Mouse (Mus musculus) kidney, embryonic 16.5 days (tissue): ENCODE measurements around the gene Zfp626. TPM values are rescaled to one million over a fixed set of nuclear protein-coding genes. Genes with fewer than 3 reads are reported as not detected.
A peak's percentile ranks its signal among the peaks of the same experiment; 100 is the strongest.
"Not testable (repeated sequence)": the region's sequence is repeated elsewhere in the genome, so short reads cannot be mapped to it uniquely, and the experiment has no call there.

ENCODE experiments used
- ATAC-seq: fragments of 200-750 bp; cut with Nextera tagmentation; 2 replicates; pipeline ENCODE4 v1.8.0; 2017; ENCODE audit warnings: moderate TSS enrichment; ENCODE audit not compliant: low FRiP score, low TSS enrichment
- H3K27ac ChIP-seq: fragments of 300-500 bp; sonication (generic); 2 replicates; pipeline ENCODE4 v1.5.1; 2014; ENCODE audit warnings: low read length
- H3K27me3 ChIP-seq: fragments of 300-500 bp; sonication (generic); 2 replicates; pipeline ENCODE4 v1.6.1; 2014; ENCODE audit warnings: low read length, control low read depth, mixed read lengths; ENCODE audit not compliant: insufficient read depth
- H3K36me3 ChIP-seq: fragments of 300-500 bp; sonication (generic); 2 replicates; pipeline ENCODE4 v1.6.1; 2014; ENCODE audit warnings: low read length, control low read depth, mixed read lengths; ENCODE audit not compliant: insufficient read depth
- H3K4me1 ChIP-seq: fragments of 300-500 bp; sonication (generic); 2 replicates; pipeline ENCODE4 v1.6.1; 2014; ENCODE audit warnings: low read length, control low read depth, mixed read lengths; ENCODE audit not compliant: insufficient read depth
- H3K4me2 ChIP-seq: fragments of 300-500 bp; sonication (generic); replicated peaks from 2 replicates; pipeline ENCODE4 v1.6.1; 2014; ENCODE audit warnings: low read depth, low read length
- H3K4me3 ChIP-seq: fragments of 300-500 bp; sonication (generic); 2 replicates; pipeline ENCODE4 v1.5.1; 2014; ENCODE audit warnings: mild to moderate bottlenecking, low read length
- H3K9ac ChIP-seq: fragments of 300-500 bp; sonication (generic); replicated peaks from 2 replicates; pipeline ENCODE4 v1.6.1; 2014; ENCODE audit warnings: low read length
- H3K9me3 ChIP-seq: fragments of 300-500 bp; sonication (generic); 2 replicates; pipeline ENCODE4 v1.6.1; 2016; ENCODE audit warnings: low read length, control low read depth
- whole genome bisulfite sequencing: fragments of 180-500 bp; shearing (Covaris S2); extraction: QIAGEN DNeasy Blood & Tissue Kit; methylation state at CpG from one replicate; pipeline ENCODE4 v1.1.7; 2014; 5-methylcytosine and 5-hydroxymethylcytosine counted together
- polyA plus RNA-seq: library from polyadenylated mRNA; unstranded; fragments of >200 nt; fragmentation: Nextera tagmentation; extraction: Ambion mirVana; gene quantifications from 2 replicates; pipeline ENCODE4 v1.2.1, GENCODE M21; 2015

Zfp626 gene
- polyA plus RNA-seq, 1 experiment from 2014 or later, result 1.8 TPM

DNA sequence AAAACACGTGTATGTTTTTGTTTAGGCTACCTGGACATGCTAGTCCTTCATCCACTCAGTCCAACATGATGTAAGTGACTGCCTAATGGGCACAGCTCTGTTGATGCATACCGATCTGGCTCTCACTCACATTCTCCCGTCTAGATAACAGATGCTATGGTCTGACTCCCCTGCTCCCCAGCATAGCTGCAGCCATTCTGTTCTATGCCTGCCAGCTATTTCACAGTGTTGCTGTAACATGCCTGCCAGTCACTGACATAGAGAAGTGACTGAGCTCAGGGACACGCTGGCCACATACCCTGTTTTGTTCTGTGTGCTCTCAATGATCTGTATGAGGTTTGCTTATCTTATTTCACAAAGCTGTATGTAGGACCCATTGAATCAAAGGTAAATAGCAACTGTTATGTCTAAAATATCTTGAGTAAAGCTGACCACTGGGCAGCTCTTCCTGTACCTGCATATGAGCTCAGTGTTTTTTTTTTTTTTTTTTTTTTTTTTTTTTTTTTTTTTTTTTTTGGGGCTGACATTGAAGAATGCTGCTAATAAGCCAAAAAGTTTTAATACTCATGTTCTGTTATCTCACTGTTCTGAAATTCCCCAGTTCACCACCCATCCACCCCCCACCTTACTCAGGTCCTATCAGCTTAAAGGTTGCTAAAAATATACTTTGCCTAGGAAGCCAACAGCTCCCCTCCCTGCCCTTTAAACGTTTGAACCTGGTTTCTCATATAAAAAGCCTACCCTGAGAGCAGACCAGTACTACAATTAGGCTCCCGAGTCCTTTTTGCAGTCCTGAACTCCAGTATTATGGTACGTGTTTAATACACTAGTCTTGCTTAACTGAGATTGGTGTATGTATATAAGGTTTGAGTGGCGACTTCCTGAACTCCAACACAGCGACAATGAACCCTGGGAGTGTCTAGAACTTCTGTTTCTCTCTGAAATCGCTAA is 52.6 kb downstream of the Zfp626 start:
- H3K36me3 ChIP-seq, result peaks cover 10% of the 10 kb centered on the region; the same call in 1 of the 2 replicates
- H3K4me3 ChIP-seq, result peak overlapping the region; percentile 70
- H3K27me3 ChIP-seq, result no peaks in the 10 kb centered on the region
- H3K4me1 ChIP-seq, result peaks cover 6% of the 10 kb centered on the region; the same call in 1 of the 2 replicates
- peak overlapping the region; percentile 76 for H3K9ac ChIP-seq
- H3K4me2 ChIP-seq, result peak overlapping the region; percentile 58
- ATAC-seq, result peak; percentile 18
- 28% methylated on average over 10 of the region's 10 CpGs for WGBS
- no peaks in the 10 kb centered on the region for H3K9me3 ChIP-seq
- peak overlapping the region; percentile 83 for H3K27ac ChIP-seq

GRCm38 (mm10) chr7:27860396-27861235 is 53.6 kb downstream of the Zfp626 start:
- Histone ChIP-seq H3K4me1 (peaks cover 6% of the 10 kb centered on the region; the same call in 1 of the 2 replicates), H3K9ac (peak overlapping the region; percentile 76), H3K4me3 (peak overlapping the region; percentile 70), H3K36me3 (peaks cover 17% of the 10 kb centered on the region; the same call in 1 of the 2 replicates), H3K4me2 (peak overlapping the region; percentile 58), H3K27me3 (no peaks in the 10 kb centered on the region), H3K9me3 (no peaks in the 10 kb centered on the region), H3K27ac (peak overlapping the region; percentile 83)
- peak; percentile 95 for ATAC-seq
- 0% methylated on average over 22 of the region's 22 CpGs for WGBS

DNA sequence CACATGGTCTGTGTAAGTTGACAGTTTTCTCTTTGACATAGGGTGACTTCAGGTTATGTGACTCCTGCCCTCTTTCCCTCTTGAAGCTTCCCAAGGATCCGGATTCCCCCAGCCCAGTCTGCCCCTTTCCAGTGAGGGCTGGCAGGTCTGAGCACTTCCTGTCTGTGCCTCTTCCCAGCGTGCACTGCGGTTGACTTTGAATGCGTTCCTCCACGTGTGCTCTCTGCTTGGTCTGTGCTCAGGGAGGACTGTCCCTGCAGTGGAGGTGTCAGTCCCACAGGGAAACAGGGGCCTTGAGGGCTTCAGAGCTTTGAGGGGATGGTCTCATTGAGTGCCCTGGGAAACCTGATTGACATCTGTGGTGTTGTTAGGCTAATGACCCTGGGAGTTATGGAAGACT is 55.6 kb downstream of the Zfp626 start:
- 79% methylated on average over 5 of the region's 5 CpGs for WGBS
- not testable (repeated sequence) for H3K27me3 ChIP-seq, H3K27ac ChIP-seq, H3K9me3 ChIP-seq, H3K4me1 ChIP-seq, H3K9ac ChIP-seq, H3K4me2 ChIP-seq, H3K4me3 ChIP-seq, ATAC-seq
- H3K36me3 ChIP-seq, result peaks cover 30% of the 10 kb centered on the region

Other genes starting within 250 kb of the Zfp626 start
- gene Akt2, start 215.6 kb upstream of the Zfp626 start, polyA plus RNA-seq, result 110 and 112 TPM in 2 replicates
- gene Ttc9b, start 153.3 kb upstream of the Zfp626 start, polyA plus RNA-seq, result 0.11 and 0.41 TPM in 2 replicates
- 4.6 and 7.1 TPM in 2 replicates for gene Map3k10, start 132.6 kb upstream of the Zfp626 start, polyA plus RNA-seq
- gene Zfp607b, start 117.9 kb upstream of the Zfp626 start, polyA plus RNA-seq, result 4.0 and 5.4 TPM in 2 replicates
- 36.8 and 45.6 TPM in 2 replicates for gene Zfp60, start 75.8 kb upstream of the Zfp626 start, polyA plus RNA-seq
- gene Zfp59, start 31.4 kb downstream of the Zfp626 start, polyA plus RNA-seq, result 9.1 and 9.6 TPM in 2 replicates
- 3.9 and 4.7 TPM in 2 replicates for gene Zfp607a, start 50.3 kb downstream of the Zfp626 start, polyA plus RNA-seq
- gene Zfp974, start 122.3 kb downstream of the Zfp626 start, polyA plus RNA-seq, result 10.6 and 11.9 TPM in 2 replicates
- gene Zfp780b, start 172.0 kb downstream of the Zfp626 start, polyA plus RNA-seq, result 19.0 and 22.7 TPM in 2 replicates
- gene Zfp850, start 206.9 kb downstream of the Zfp626 start, polyA plus RNA-seq, result 6.0 and 6.6 TPM in 2 replicates
- 319 and 330 TPM in 2 replicates for gene Psmc4, start 242.9 kb downstream of the Zfp626 start, polyA plus RNA-seq